Comparison of ENCODE assay signal across 7 mouse cellular contexts in the genomic region with DNA sequence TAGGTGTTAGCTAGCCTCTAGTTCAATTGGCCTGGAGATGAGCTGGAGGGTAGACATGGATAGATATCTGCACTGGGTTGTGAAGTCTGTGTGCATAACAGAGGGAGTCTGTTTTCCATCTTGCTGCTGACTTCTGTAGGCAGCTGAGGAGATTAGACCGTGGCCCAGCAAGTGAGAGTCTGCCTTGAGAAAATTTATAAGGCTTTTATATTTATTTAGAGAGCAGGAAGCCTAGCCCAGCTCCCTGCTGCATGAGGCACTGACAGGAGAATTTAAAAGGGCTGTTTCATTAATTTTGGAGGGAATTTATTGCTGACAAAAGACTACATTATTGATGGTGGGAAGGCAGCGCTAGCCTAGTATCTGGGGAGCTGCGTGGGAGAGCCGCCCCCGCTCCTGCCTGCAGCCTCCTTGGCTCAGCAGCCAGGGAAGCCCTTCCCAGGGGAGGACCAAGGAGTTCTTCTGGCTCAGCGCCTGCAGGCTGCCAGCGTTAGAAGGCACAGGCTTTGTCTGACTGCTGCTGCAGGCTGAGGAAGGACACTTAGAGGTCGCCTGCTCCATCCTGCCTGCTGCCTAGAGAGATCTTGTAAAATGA.
DNase-seq lines count a peak whose midpoint lies in the region; ATAC-seq and TF ChIP-seq lines count a peak whose summit lies in the region.

No protein-coding gene starts in this region.

- H3K9me3 ChIP-seq in forebrain, embryonic 13.5 days (replicated peaks) = no peaks in the 10 kb centered on the region
- H3K9me3 ChIP-seq in limb, embryonic 14.5 days (ENCODE audit: control insufficient read depth, low read length) = no peaks in the 10 kb centered on the region

- H3K36me3 ChIP-seq in forebrain, embryonic 13.5 days (ENCODE audit: poor library complexity, severe bottlenecking) = no peaks in the 10 kb centered on the region
- H3K36me3 ChIP-seq in limb, embryonic 14.5 days (ENCODE audit: control insufficient read depth, insufficient read depth, low read length) = no peaks in the 10 kb centered on the region

- peaks cover 7% of the 10 kb centered on the region for H3K4me1 ChIP-seq in forebrain, embryonic 13.5 days
- peaks cover 9% of the 10 kb centered on the region; the same call in 1 of the 2 replicates for H3K4me1 ChIP-seq in limb, embryonic 14.5 days (ENCODE audit: control insufficient read depth, insufficient read depth, low read length)

- ATAC-seq in cerebellum, adult (ENCODE audit: insufficient number of reproducible peaks, low FRiP score, low TSS enrichment) = peak; percentile 83; the same call in 1 of the 2 replicates
- peak; percentile 98 for ATAC-seq in forebrain, embryonic 13.5 days
- ATAC-seq in limb, embryonic 14.5 days (ENCODE audit: low FRiP score, low read depth) = peak; percentile 70

- no peak overlapping the region for H3K9ac ChIP-seq in forebrain, embryonic 13.5 days
- H3K9ac ChIP-seq in limb, embryonic 14.5 days (ENCODE audit: low read depth, low read length, severe bottlenecking) = 0 out of 2 replicates have a peak overlapping the region, but pooled peaks have one; percentile 26

- no peak overlapping the region for H3K4me3 ChIP-seq in forebrain, embryonic 13.5 days
- H3K4me3 ChIP-seq in limb, embryonic 14.5 days (replicated peaks; ENCODE audit: low read length) = no peak overlapping the region

- TF ChIP-seq POLR2A in limb, embryonic 14.5 days (IDR thresholded peaks at IDR 0.05; ENCODE audit: borderline replicate concordance, extremely low read depth, insufficient read depth, insufficient read length) = no peak

- no peaks in the 10 kb centered on the region for H3K27me3 ChIP-seq in forebrain, embryonic 13.5 days
- no peaks in the 10 kb centered on the region for H3K27me3 ChIP-seq in limb, embryonic 14.5 days (ENCODE audit: control insufficient read depth, insufficient read depth, low read length)

- 29% methylated on average over 8 of the region's 8 CpGs for WGBS in forebrain, embryonic 13.5 days
- WGBS in limb, embryonic 14.5 days = 8% methylated on average over 8 of the region's 8 CpGs

- H3K4me2 ChIP-seq in forebrain, embryonic 13.5 days = peak overlapping the region; percentile 35
- H3K4me2 ChIP-seq in limb, embryonic 14.5 days (replicated peaks; ENCODE audit: low read depth, low read length, severe bottlenecking) = peak overlapping the region; percentile 13

- peak overlapping the region; percentile 28; the same call in 1 of the 2 replicates for H3K27ac ChIP-seq in forebrain, embryonic 13.5 days
- H3K27ac ChIP-seq in limb, embryonic 14.5 days (replicated peaks; ENCODE audit: low read depth, low read length) = peak overlapping the region; percentile 43

- peak; percentile 2 for DNase-seq in adrenal gland, adult 8-10 months
- peak; percentile 21 for DNase-seq in kidney, postnatal 14 days
- DNase-seq in limb, embryonic 14.5 days (ENCODE audit: low spot score) = peak; percentile 49
- peak; percentile 88 for DNase-seq in right cerebral cortex, adult 18-20 months
- no peak for DNase-seq in thymus, postnatal 0 days (ENCODE audit: low spot score)
